Mouse (Mus musculus) ES-E14 (cell line): Measurements from ENCODE around the gene Mmadhc. TPM values are rescaled to one million over a fixed set of nuclear protein-coding genes. Genes with fewer than 3 reads are reported as not detected.

ENCODE experiments used
- DNase-seq: peaks from one replicate; pipeline ENCODE4 v3.0.0-alpha.2; 2013; ENCODE audit warnings: low read depth, low spot score
- H3K27ac ChIP-seq: 2 replicates; pipeline ENCODE4 v1.5.1; 2012; ENCODE audit warnings: low read depth, mild to moderate bottlenecking, low read length, moderate library complexity, mixed read lengths; ENCODE audit not compliant: poor library complexity, insufficient read depth, severe bottlenecking
- H3K36me3 ChIP-seq: 2 replicates; pipeline ENCODE4 v1.6.1; 2012; ENCODE audit warnings: mild to moderate bottlenecking, low read length, moderate library complexity, mixed read lengths; ENCODE audit not compliant: control insufficient read depth, poor library complexity, insufficient read depth, severe bottlenecking
- H3K4me1 ChIP-seq, 2 experiments: fragments of 150-350 bp in 1 of 2; sonication (generic) in 1 of 2; 2 replicates each; pipeline ENCODE4 v1.6.1; 2012; ENCODE audit warnings: low read length in 2 of 2, mild to moderate bottlenecking in 1 of 2, mixed read lengths in 1 of 2; ENCODE audit not compliant: control insufficient read depth in 2 of 2, insufficient read depth in 2 of 2, poor library complexity in 1 of 2
- H3K4me3 ChIP-seq, 2 experiments: fragments of 150-350 bp in 1 of 2; sonication (generic) in 1 of 2; 2 replicates each; pipeline ENCODE4 v1.5.1; 2012; ENCODE audit warnings: low read length in 2 of 2, low read depth in 1 of 2, mild to moderate bottlenecking in 1 of 2, mixed read lengths in 1 of 2; ENCODE audit not compliant: insufficient read depth in 1 of 2, poor library complexity in 1 of 2, severe bottlenecking in 1 of 2
- H3K9ac ChIP-seq: 2 replicates; pipeline ENCODE4 v1.6.1; 2012; ENCODE audit warnings: low read depth, mild to moderate bottlenecking, low read length, mixed read lengths; ENCODE audit not compliant: poor library complexity, insufficient read depth, severe bottlenecking
- H3K9me3 ChIP-seq: fragments of 150-350 bp; sonication (generic); 2 replicates; pipeline ENCODE4 v1.6.1; 2012; ENCODE audit warnings: low read depth, mild to moderate bottlenecking, low read length; ENCODE audit not compliant: control insufficient read depth, insufficient read depth
- CHD2 ChIP-seq: IDR thresholded peaks from 2 replicates; pipeline ENCODE4 v1.6.1; 2014; ENCODE audit warnings: mild to moderate bottlenecking, low read depth, low read length, inconsistent platforms
- HCFC1 ChIP-seq: IDR thresholded peaks from 2 replicates; pipeline ENCODE4 v1.6.1; 2012; ENCODE audit warnings: low read length, inconsistent platforms, borderline replicate concordance; ENCODE audit not compliant: insufficient read depth
- MAFK ChIP-seq: IDR thresholded peaks from 2 replicates; pipeline ENCODE4 v1.6.1; 2014; ENCODE audit warnings: mild to moderate bottlenecking, low read depth, low read length, inconsistent platforms; ENCODE audit not compliant: insufficient read depth
- ZC3H11A ChIP-seq: IDR thresholded peaks from 2 replicates; pipeline ENCODE4 v1.6.1; 2012; ENCODE audit warnings: low read depth, mild to moderate bottlenecking, inconsistent platforms, low read length, borderline replicate concordance
- ZNF384 ChIP-seq: IDR thresholded peaks from 2 replicates; pipeline ENCODE4 v1.6.1; 2012; ENCODE audit warnings: low read depth, low read length, inconsistent platforms
- in situ Hi-C, 2 experiments: fragments of 600-800 bp; cut with MboI; formaldehyde crosslinking; loops; one replicate each; pipeline ENCODE4 v1.15.1; 2025; ENCODE audit warnings: low sequenced_read_pairs in 2 of 2, inconsistent platforms in 1 of 2; ENCODE audit not compliant: unreplicated experiment in 2 of 2
- total RNA-seq: library from RNA; depleted of rRNA; stranded (reverse); fragments of 300-350 nt; gene quantifications from 2 replicates; pipeline ENCODE4 v1.2.3, GENCODE M21; 2012

The Mmadhc gene
- total RNA-seq, 1 experiment = 57.5 TPM

GRCm38 (mm10) chr2:50331716-50332270 lies 35.2 kb upstream of the Mmadhc start:
- H3K9me3 ChIP-seq = no peaks in the 10 kb centered on the region
- H3K36me3 ChIP-seq = no peaks in the 10 kb centered on the region
- TF ChIP-seq ZC3H11A (no peak), HCFC1 (no peak), CHD2 (no peak), ZNF384 (no peak), MAFK (no peak)
- no peak overlapping the region for H3K27ac ChIP-seq
- H3K9ac ChIP-seq = no peak overlapping the region
- in situ Hi-C loops = no loop called here
- no peak overlapping the region for H3K4me3 ChIP-seq
- no peaks in the 10 kb centered on the region for H3K4me1 ChIP-seq
- DNase-seq = no peak

GRCm38 (mm10) chr2:50328181-50328580 lies 31.6 kb upstream of the Mmadhc start:
- H3K27ac ChIP-seq = no peak overlapping the region

GRCm38 (mm10) chr2:50324799-50325198 lies 28.2 kb upstream of the Mmadhc start:
- no peak for DNase-seq
- Histone ChIP-seq H3K36me3 (no peaks in the 10 kb centered on the region), H3K9ac (no peak overlapping the region), H3K27ac (no peak overlapping the region), H3K9me3 (no peaks in the 10 kb centered on the region), H3K4me3 (no peak overlapping the region), H3K4me1 (no peaks in the 10 kb centered on the region)
- in situ Hi-C loops = loop anchor here (25.0 kb wide), 2 partner anchors 513 to 1588 kb away; no protein-coding TSS in a partner anchor
- TF ChIP-seq HCFC1 = no peak
- no peak for TF ChIP-seq ZC3H11A
- TF ChIP-seq MAFK = no peak
- no peak for TF ChIP-seq ZNF384
- TF ChIP-seq CHD2 = no peak

More at GRCm38 (mm10) chr2:50328181-50328580, 31.6 kb upstream of the Mmadhc start:
- Histone ChIP-seq H3K4me1 (no peaks in the 10 kb centered on the region), H3K9me3 (no peaks in the 10 kb centered on the region), H3K9ac (no peak overlapping the region), H3K36me3 (no peaks in the 10 kb centered on the region), H3K4me3 (no peak overlapping the region)
- DNase-seq = no peak
- in situ Hi-C loops = no loop called here
- TF ChIP-seq ZNF384 = no peak
- no peak for TF ChIP-seq CHD2
- no peak for TF ChIP-seq MAFK

GRCm38 (mm10) chr2:50306663-50307320 lies 10.2 kb upstream of the Mmadhc start:
- H3K27ac ChIP-seq = no peak overlapping the region
- TF ChIP-seq ZC3H11A (peak; percentile 78; the same call in 1 of the 2 replicates), MAFK (no peak)
- 0 out of 2 replicates have a peak, but pooled peaks cover 2% of the 10 kb centered on the region for H3K9me3 ChIP-seq
- in situ Hi-C loops = loop anchor here (10.0 to 25.0 kb wide), 3 partner anchors 528 to 1606 kb away; no protein-coding TSS in a partner anchor
- H3K4me3 ChIP-seq = no peak overlapping the region
- no peaks in the 10 kb centered on the region for H3K36me3 ChIP-seq
- peak; percentile 54 for DNase-seq
- peaks cover 0 to 2% of the 10 kb centered on the region in 2 experiments; a peak in 1 of 4 replicates for H3K4me1 ChIP-seq
- no peak overlapping the region for H3K9ac ChIP-seq
